Mouse (Mus musculus): ENCODE results near the gene Rnf151. TPM values are rescaled to one million over a fixed set of nuclear protein-coding genes. Genes with fewer than 3 reads are reported as not detected.
A peak's percentile ranks its signal among the peaks of the same experiment; 100 is the strongest.

Rnf151 gene
- polyA plus RNA-seq, 1 experiment from 2014 or later: not detected

- Histone ChIP-seq H3K4me1 (ENCODE audit: insufficient read depth, low read depth, low read length) (no peaks in the 10 kb centered on the region), H3K4me2 (replicated peaks; ENCODE audit: low read depth, low read length) (no peak overlapping the region), H3K4me3 (ENCODE audit: low read depth, low read length) (no peak overlapping the region), H3K9me3 (ENCODE audit: low read length) (no peaks in the 10 kb centered on the region), H3K9ac (replicated peaks; ENCODE audit: low read depth) (no peak overlapping the region), H3K27me3 (replicated peaks; ENCODE audit: insufficient read depth, low read length) (no peaks in the 10 kb centered on the region), H3K36me3 (ENCODE audit: insufficient read depth, low read length) (peaks cover 10% of the 10 kb centered on the region; the same call in 1 of the 2 replicates), H3K27ac (ENCODE audit: low read length) (no peak overlapping the region)
- TF ChIP-seq CTCF (IDR thresholded peaks at IDR 0.05) (no peak), EP300 (IDR thresholded peaks at IDR 0.05) (no peak)
- whole genome bisulfite sequencing: 77% methylated on average over 2 of the region's 2 CpGs
- DNase-seq (ENCODE audit: low spot score) (no peak), ATAC-seq (no peak)
Measured at GRCm38 (mm10) chr17:24699473-24699872, 18.4 kb downstream of the Rnf151 start.

GRCm38 (mm10) chr17:24698715-24699114 is 19.1 kb downstream of the Rnf151 start:
- H3K4me3 ChIP-seq (ENCODE audit: low read depth, low read length): no peak overlapping the region
- 55% methylated on average over 9 of the region's 9 CpGs for WGBS
- no peaks in the 10 kb centered on the region for H3K4me1 ChIP-seq (ENCODE audit: insufficient read depth, low read depth, low read length)
- no peak overlapping the region for H3K27ac ChIP-seq (ENCODE audit: low read length)
- no peak overlapping the region for H3K4me2 ChIP-seq (replicated peaks; ENCODE audit: low read depth, low read length)
- H3K36me3 ChIP-seq (ENCODE audit: insufficient read depth, low read length): peaks cover 10% of the 10 kb centered on the region; the same call in 1 of the 2 replicates
- DNase-seq (ENCODE audit: low spot score): no peak
- no peaks in the 10 kb centered on the region for H3K9me3 ChIP-seq (ENCODE audit: low read length)
- H3K27me3 ChIP-seq (replicated peaks; ENCODE audit: insufficient read depth, low read length): no peaks in the 10 kb centered on the region
- H3K9ac ChIP-seq (replicated peaks; ENCODE audit: low read depth): no peak overlapping the region
- no peak for TF ChIP-seq CTCF (IDR thresholded peaks at IDR 0.05)
- TF ChIP-seq EP300 (IDR thresholded peaks at IDR 0.05): no peak
- ATAC-seq: no peak

GRCm38 (mm10) chr17:24697985-24698384 is 19.9 kb downstream of the Rnf151 start:
- DNase-seq (ENCODE audit: low spot score) (peak; percentile 63), ATAC-seq (no peak)
- 10% methylated on average over 5 of the region's 5 CpGs for WGBS
- Histone ChIP-seq H3K36me3 (ENCODE audit: insufficient read depth, low read length) (peaks cover 10% of the 10 kb centered on the region; the same call in 1 of the 2 replicates), H3K4me1 (ENCODE audit: insufficient read depth, low read depth, low read length) (no peaks in the 10 kb centered on the region), H3K4me2 (replicated peaks; ENCODE audit: low read depth, low read length) (no peak overlapping the region), H3K27ac (ENCODE audit: low read length) (no peak overlapping the region), H3K27me3 (replicated peaks; ENCODE audit: insufficient read depth, low read length) (no peaks in the 10 kb centered on the region), H3K4me3 (ENCODE audit: low read depth, low read length) (no peak overlapping the region), H3K9ac (replicated peaks; ENCODE audit: low read depth) (no peak overlapping the region), H3K9me3 (ENCODE audit: low read length) (no peaks in the 10 kb centered on the region)
- TF ChIP-seq EP300 (IDR thresholded peaks at IDR 0.05) (no peak), CTCF (IDR thresholded peaks at IDR 0.05) (no peak)

- peak; percentile 50 for TF ChIP-seq CTCF (IDR thresholded peaks at IDR 0.05)
- TF ChIP-seq EP300 (IDR thresholded peaks at IDR 0.05): no peak
- 0 out of 2 replicates have a peak, but pooled peaks cover 6% of the 10 kb centered on the region for H3K36me3 ChIP-seq (ENCODE audit: insufficient read depth, low read length)
- no peaks in the 10 kb centered on the region for H3K4me1 ChIP-seq (ENCODE audit: insufficient read depth, low read depth, low read length)
- H3K4me3 ChIP-seq (ENCODE audit: low read depth, low read length): peak within 1 kb of the TSS; percentile 69
- peak within 1 kb of the TSS; percentile 59 for H3K9ac ChIP-seq (replicated peaks; ENCODE audit: low read depth)
- peak within 1 kb of the TSS; percentile 82 for H3K4me2 ChIP-seq (replicated peaks; ENCODE audit: low read depth, low read length)
- no peaks in the 10 kb centered on the region for H3K27me3 ChIP-seq (replicated peaks; ENCODE audit: insufficient read depth, low read length)
- no peaks in the 10 kb centered on the region for H3K9me3 ChIP-seq (ENCODE audit: low read length)
- DNase-seq (ENCODE audit: low spot score): peak; percentile 94
- ATAC-seq: peak; percentile 96
- H3K27ac ChIP-seq (ENCODE audit: low read length): peak within 1 kb of the TSS; percentile 78
- WGBS: 1% methylated on average over 69 of the region's 76 CpGs
Measured at GRCm38 (mm10) chr17:24696011-24696697, 21.7 kb downstream of the Rnf151 start, which contains the start of the genes Gfer and Noxo1. Gene Gfer (minus strand): TSS chr17:24696156. Gene Noxo1 (plus strand): TSS chr17:24696234.

- peak overlapping the region; percentile 69 for H3K4me3 ChIP-seq (ENCODE audit: low read depth, low read length)
- TF ChIP-seq EP300 (IDR thresholded peaks at IDR 0.05) (no peak), CTCF (IDR thresholded peaks at IDR 0.05) (no peak)
- H3K9me3 ChIP-seq (ENCODE audit: low read length): no peaks in the 10 kb centered on the region
- WGBS: 6% methylated on average over 46 of the region's 51 CpGs
- 0 out of 2 replicates have a peak, but pooled peaks cover 2% of the 10 kb centered on the region for H3K27me3 ChIP-seq (replicated peaks; ENCODE audit: insufficient read depth, low read length)
- H3K4me1 ChIP-seq (ENCODE audit: insufficient read depth, low read depth, low read length): no peaks in the 10 kb centered on the region
- H3K27ac ChIP-seq (ENCODE audit: low read length): peak overlapping the region; percentile 78
- H3K9ac ChIP-seq (replicated peaks; ENCODE audit: low read depth): peak overlapping the region; percentile 59
- H3K36me3 ChIP-seq (ENCODE audit: insufficient read depth, low read length): 0 out of 2 replicates have a peak, but pooled peaks cover 3% of the 10 kb centered on the region
- peak overlapping the region; percentile 82 for H3K4me2 ChIP-seq (replicated peaks; ENCODE audit: low read depth, low read length)
- DNase-seq (ENCODE audit: low spot score): no peak
- ATAC-seq: no peak
Measured at GRCm38 (mm10) chr17:24695326-24696010, 22.4 kb downstream of the Rnf151 start.

- WGBS: 73% methylated on average over 5 of the region's 5 CpGs
- DNase-seq (ENCODE audit: low spot score): no peak
- H3K27ac ChIP-seq (ENCODE audit: low read length): no peak overlapping the region
- peaks cover 5% of the 10 kb centered on the region; the same call in 1 of the 2 replicates for H3K4me1 ChIP-seq (ENCODE audit: insufficient read depth, low read depth, low read length)
- ATAC-seq: no peak
- peaks cover 13% of the 10 kb centered on the region; the same call in 1 of the 2 replicates for H3K27me3 ChIP-seq (replicated peaks; ENCODE audit: insufficient read depth, low read length)
- TF ChIP-seq CTCF (IDR thresholded peaks at IDR 0.05) (no peak), EP300 (IDR thresholded peaks at IDR 0.05) (no peak)
- no peak overlapping the region for H3K4me3 ChIP-seq (ENCODE audit: low read depth, low read length)
- H3K9ac ChIP-seq (replicated peaks; ENCODE audit: low read depth): no peak overlapping the region
- no peaks in the 10 kb centered on the region for H3K36me3 ChIP-seq (ENCODE audit: insufficient read depth, low read length)
- H3K4me2 ChIP-seq (replicated peaks; ENCODE audit: low read depth, low read length): no peak overlapping the region
- no peaks in the 10 kb centered on the region for H3K9me3 ChIP-seq (ENCODE audit: low read length)
Measured at GRCm38 (mm10) chr17:24692385-24692784, 25.5 kb downstream of the Rnf151 start.

All from lung, postnatal 0 days (tissue).